Mouse (Mus musculus): ENCODE data around the gene Chst10. TPM values are rescaled to one million over a fixed set of nuclear protein-coding genes. Genes with fewer than 3 reads are reported as not detected.

Gene Chst10
- polyA plus RNA-seq, 1 experiment: 20.5 TPM

DNA sequence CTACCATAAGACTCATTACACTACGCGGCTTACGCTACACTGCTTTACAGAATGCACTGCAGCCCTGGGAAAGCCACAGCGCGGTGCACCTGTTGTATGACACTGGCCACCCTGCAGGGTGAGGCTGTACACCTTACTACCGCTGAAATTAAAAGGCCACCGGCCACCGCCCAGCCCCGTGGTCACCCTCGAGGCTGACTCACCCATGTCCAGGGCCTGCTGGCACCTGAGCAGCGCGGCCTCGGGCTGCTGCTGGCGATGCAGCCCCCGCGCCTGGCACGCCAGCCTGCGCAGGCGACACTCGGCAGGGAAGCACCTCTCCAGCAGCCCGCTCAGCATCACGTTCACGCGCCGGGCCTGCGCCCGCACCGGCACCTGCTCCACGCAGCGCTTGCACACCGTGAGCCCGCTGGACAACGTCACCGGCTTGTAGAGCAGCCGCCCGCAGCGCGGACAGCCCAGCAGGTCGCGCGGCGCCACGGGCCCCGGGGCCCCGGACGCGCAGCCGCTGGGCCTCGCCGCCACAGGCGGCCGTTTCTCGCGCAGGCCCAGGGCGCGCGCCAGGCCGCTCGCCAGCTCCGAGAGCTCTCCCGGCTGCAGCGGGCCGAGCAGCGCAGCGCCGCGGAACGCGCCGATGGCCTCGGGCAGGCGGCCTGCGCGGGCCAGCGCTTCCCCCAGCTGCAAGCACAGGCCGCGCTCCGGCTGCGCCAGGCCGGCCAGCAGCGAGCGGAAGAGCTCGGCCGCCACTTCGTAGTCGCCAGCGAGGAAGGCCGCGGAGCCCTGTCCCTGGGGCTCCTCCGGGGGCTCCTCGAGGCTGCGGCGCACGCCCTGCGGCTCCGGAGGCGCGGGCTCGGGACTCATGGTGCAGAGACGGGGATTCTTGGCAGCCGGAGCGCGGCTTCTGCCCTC is 62.1 kb downstream of the Chst10 start:
- WGBS: 5% methylated on average over 103 of the region's 103 CpGs
- no peak for TF ChIP-seq CTCF (IDR thresholded peaks at IDR 0.05; ENCODE audit: borderline replicate concordance, control insufficient read depth, extremely low read depth, insufficient read depth, low read length, poor library complexity)
- peaks cover 2% of the 10 kb centered on the region; the same call in 1 of the 2 replicates for H3K27me3 ChIP-seq (ENCODE audit: control insufficient read depth, insufficient read depth, low read length)
- H3K4me3 ChIP-seq (ENCODE audit: control insufficient read depth, insufficient read depth, low read length): no peak overlapping the region
- H3K4me1 ChIP-seq (replicated peaks; ENCODE audit: control insufficient read depth, insufficient read depth, low read length): no peaks in the 10 kb centered on the region
- no peak for DNase-seq
- no peaks in the 10 kb centered on the region for H3K36me3 ChIP-seq (ENCODE audit: control insufficient read depth, insufficient read depth, low read length)
- H3K27ac ChIP-seq (ENCODE audit: control insufficient read depth, insufficient read depth, low read length): no peak overlapping the region

DNA sequence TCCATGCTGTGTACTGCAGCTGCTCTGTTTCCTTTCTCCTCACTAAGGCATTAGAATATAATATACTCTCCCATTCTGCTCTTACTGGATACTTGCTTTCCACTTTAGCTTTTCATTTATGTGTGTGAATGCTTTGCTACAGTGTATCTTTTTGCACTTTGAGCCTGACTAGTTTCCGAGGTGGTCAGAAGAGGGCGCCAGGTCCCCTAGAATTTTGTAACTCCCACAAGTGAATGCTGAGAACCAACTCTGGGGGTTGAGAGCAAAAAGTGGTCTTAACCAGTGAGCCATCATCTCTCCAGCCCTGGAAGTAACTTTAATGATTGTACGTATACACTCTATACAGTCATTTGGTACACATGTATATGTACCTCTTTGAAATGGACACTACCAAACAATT is 63.1 kb downstream of the Chst10 start:
- H3K4me3 ChIP-seq (ENCODE audit: control insufficient read depth, insufficient read depth, low read length): no peak overlapping the region
- no peaks in the 10 kb centered on the region for H3K36me3 ChIP-seq (ENCODE audit: control insufficient read depth, insufficient read depth, low read length)
- DNase-seq: peak; percentile 30
- TF ChIP-seq POLR2A (IDR thresholded peaks at IDR 0.05; ENCODE audit: control insufficient read depth, extremely low read depth, insufficient read depth, low read length, poor library complexity): no peak
- no peak for TF ChIP-seq CTCF (IDR thresholded peaks at IDR 0.05; ENCODE audit: borderline replicate concordance, control insufficient read depth, extremely low read depth, insufficient read depth, low read length, poor library complexity)
- no peaks in the 10 kb centered on the region for H3K4me1 ChIP-seq (replicated peaks; ENCODE audit: control insufficient read depth, insufficient read depth, low read length)
- no peak overlapping the region for H3K27ac ChIP-seq (ENCODE audit: control insufficient read depth, insufficient read depth, low read length)
- 38% methylated on average over 3 of the region's 3 CpGs for WGBS
- peaks cover 2% of the 10 kb centered on the region; the same call in 1 of the 2 replicates for H3K27me3 ChIP-seq (ENCODE audit: control insufficient read depth, insufficient read depth, low read length)

DNA sequence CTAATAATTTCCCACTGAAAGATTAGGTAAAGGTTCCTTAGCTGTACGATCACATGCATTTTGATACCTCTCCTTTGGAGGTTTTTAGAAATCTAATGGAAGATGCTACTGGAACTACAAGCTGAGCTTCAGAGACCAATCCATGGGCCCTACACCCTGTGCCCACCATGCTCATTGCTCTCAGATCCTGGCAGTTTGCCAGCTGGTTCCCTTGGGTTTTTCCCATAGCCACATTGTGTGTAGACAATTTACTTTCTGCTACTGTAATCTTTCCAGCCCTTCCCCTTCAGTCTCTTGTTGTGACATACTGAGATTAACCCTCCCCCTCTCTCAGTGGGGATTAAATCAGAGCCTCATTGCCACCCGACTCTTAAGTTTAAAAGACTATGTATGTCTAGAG is 73.0 kb downstream of the Chst10 start:
- TF ChIP-seq CTCF (IDR thresholded peaks at IDR 0.05; ENCODE audit: borderline replicate concordance, control insufficient read depth, extremely low read depth, insufficient read depth, low read length, poor library complexity): no peak
- no peak for TF ChIP-seq POLR2A (IDR thresholded peaks at IDR 0.05; ENCODE audit: control insufficient read depth, extremely low read depth, insufficient read depth, low read length, poor library complexity)
- WGBS: 82% methylated on average over 2 of the region's 2 CpGs
- H3K4me3 ChIP-seq (ENCODE audit: control insufficient read depth, insufficient read depth, low read length): no peak overlapping the region

DNA sequence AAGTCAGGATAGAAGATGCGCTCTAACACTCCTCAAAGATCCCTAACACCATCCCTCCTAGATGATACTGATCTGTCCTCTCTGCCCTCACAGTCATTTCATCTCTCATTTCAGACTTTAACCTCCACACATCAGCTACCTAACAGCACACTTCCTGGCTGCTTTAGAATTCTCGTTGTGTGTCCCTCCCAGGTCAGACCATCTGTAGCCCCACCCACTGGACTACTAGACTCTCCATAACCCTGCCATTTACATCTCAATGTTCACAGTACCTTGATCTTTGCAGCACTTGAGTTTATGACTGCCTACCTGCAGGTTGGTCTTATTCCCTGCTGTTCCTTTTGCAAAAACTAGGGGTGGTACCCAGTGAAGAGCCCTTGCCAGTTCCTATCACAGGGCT is 74.1 kb downstream of the Chst10 start:
- Histone ChIP-seq H3K27me3 (ENCODE audit: control insufficient read depth, insufficient read depth, low read length) (no peaks in the 10 kb centered on the region; the same call in 1 of the 2 replicates), H3K36me3 (ENCODE audit: control insufficient read depth, insufficient read depth, low read length) (no peaks in the 10 kb centered on the region), H3K27ac (ENCODE audit: control insufficient read depth, insufficient read depth, low read length) (no peak overlapping the region), H3K4me1 (replicated peaks; ENCODE audit: control insufficient read depth, insufficient read depth, low read length) (no peaks in the 10 kb centered on the region), H3K4me3 (ENCODE audit: control insufficient read depth, insufficient read depth, low read length) (no peak overlapping the region)
- WGBS: 55% methylated on average over 2 of the region's 2 CpGs
- DNase-seq: no peak
- no peak for TF ChIP-seq POLR2A (IDR thresholded peaks at IDR 0.05; ENCODE audit: control insufficient read depth, extremely low read depth, insufficient read depth, low read length, poor library complexity)
- TF ChIP-seq CTCF (IDR thresholded peaks at IDR 0.05; ENCODE audit: borderline replicate concordance, control insufficient read depth, extremely low read depth, insufficient read depth, low read length, poor library complexity): no peak

More for the DNA sequence above, 73.0 kb downstream of the Chst10 start:
- H3K27ac ChIP-seq (ENCODE audit: control insufficient read depth, insufficient read depth, low read length): no peak overlapping the region
- no peaks in the 10 kb centered on the region; the same call in 1 of the 2 replicates for H3K27me3 ChIP-seq (ENCODE audit: control insufficient read depth, insufficient read depth, low read length)
- no peaks in the 10 kb centered on the region for H3K4me1 ChIP-seq (replicated peaks; ENCODE audit: control insufficient read depth, insufficient read depth, low read length)
- DNase-seq: no peak
- no peaks in the 10 kb centered on the region for H3K36me3 ChIP-seq (ENCODE audit: control insufficient read depth, insufficient read depth, low read length)

DNA sequence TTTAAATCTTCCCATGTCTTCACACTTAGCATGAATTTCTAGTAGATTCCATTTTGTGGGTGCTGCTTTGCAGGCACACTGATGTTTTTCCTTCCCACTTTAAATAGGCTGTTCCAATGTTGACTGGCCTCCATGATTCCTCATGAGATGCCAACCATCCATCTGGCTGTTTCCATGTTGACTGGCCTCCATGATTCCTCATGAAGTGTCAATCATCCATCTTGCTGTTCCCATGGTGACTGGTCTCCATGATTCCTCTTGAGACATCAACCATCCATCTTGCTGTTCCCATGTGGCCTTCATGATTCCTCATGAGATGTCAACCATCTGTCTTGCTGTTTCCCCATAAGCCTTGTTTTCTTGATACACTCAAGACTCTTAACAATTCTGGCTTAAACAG is 78.3 kb downstream of the Chst10 start:
- no peak for DNase-seq
- Histone ChIP-seq H3K36me3 (ENCODE audit: control insufficient read depth, insufficient read depth, low read length) (no peaks in the 10 kb centered on the region), H3K27me3 (ENCODE audit: control insufficient read depth, insufficient read depth, low read length) (no peaks in the 10 kb centered on the region; the same call in 1 of the 2 replicates), H3K4me3 (ENCODE audit: control insufficient read depth, insufficient read depth, low read length) (no peak overlapping the region), H3K4me1 (replicated peaks; ENCODE audit: control insufficient read depth, insufficient read depth, low read length) (no peaks in the 10 kb centered on the region), H3K27ac (ENCODE audit: control insufficient read depth, insufficient read depth, low read length) (no peak overlapping the region)
- TF ChIP-seq POLR2A (IDR thresholded peaks at IDR 0.05; ENCODE audit: control insufficient read depth, extremely low read depth, insufficient read depth, low read length, poor library complexity) (no peak), CTCF (IDR thresholded peaks at IDR 0.05; ENCODE audit: borderline replicate concordance, control insufficient read depth, extremely low read depth, insufficient read depth, low read length, poor library complexity) (no peak)

DNA sequence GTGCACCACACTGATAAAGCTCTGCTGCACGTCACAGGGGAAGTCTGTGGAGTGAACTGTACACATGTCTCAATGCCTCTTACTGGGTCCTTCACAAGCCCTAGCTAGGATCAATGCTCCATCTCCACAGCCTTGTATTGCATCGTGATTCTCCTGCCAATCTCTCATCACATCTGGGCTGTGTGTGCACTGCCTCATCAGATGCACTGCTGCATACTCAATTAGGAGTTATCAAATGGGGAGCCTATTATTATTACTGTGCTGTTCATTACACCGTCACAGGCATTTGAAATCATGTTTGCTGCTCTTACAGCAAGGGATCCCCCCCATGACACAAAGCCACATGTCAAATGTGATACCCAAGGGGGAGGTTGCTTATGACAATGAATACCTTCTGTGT is 80.3 kb downstream of the Chst10 start:
- WGBS: 82% methylated on average over 3 of the region's 3 CpGs
- Histone ChIP-seq H3K36me3 (ENCODE audit: control insufficient read depth, insufficient read depth, low read length) (no peaks in the 10 kb centered on the region), H3K27ac (ENCODE audit: control insufficient read depth, insufficient read depth, low read length) (no peak overlapping the region), H3K4me1 (replicated peaks; ENCODE audit: control insufficient read depth, insufficient read depth, low read length) (no peaks in the 10 kb centered on the region), H3K4me3 (ENCODE audit: control insufficient read depth, insufficient read depth, low read length) (no peak overlapping the region), H3K27me3 (ENCODE audit: control insufficient read depth, insufficient read depth, low read length) (no peaks in the 10 kb centered on the region)
- no peak for TF ChIP-seq POLR2A (IDR thresholded peaks at IDR 0.05; ENCODE audit: control insufficient read depth, extremely low read depth, insufficient read depth, low read length, poor library complexity)
- no peak for TF ChIP-seq CTCF (IDR thresholded peaks at IDR 0.05; ENCODE audit: borderline replicate concordance, control insufficient read depth, extremely low read depth, insufficient read depth, low read length, poor library complexity)
- no peak for DNase-seq
